Mouse (Mus musculus) liver, embryonic 11.5 days (tissue): ENCODE data around the gene Zscan10. TPM values are rescaled to one million over a fixed set of nuclear protein-coding genes. Genes with fewer than 3 reads are reported as not detected.

Experiments
- ATAC-seq: fragments of 200-750 bp; cut with Nextera tagmentation; replicated peaks from 2 replicates; pipeline ENCODE4 v1.8.0; 2017; ENCODE audit warnings: moderate number of reproducible peaks, mild to moderate bottlenecking, moderate TSS enrichment, moderate library complexity; ENCODE audit not compliant: low FRiP score
- DNase-seq: peaks from one replicate; pipeline ENCODE4 v3.0.0-alpha.2; 2017; ENCODE audit warnings: low spot score
- H3K27ac ChIP-seq: fragments of 300-500 bp; sonication (generic); 2 replicates; pipeline ENCODE4 v1.5.1; 2014; ENCODE audit warnings: mild to moderate bottlenecking, low read depth, low read length, control low read depth
- H3K27me3 ChIP-seq: fragments of 300-500 bp; sonication (generic); replicated peaks from 2 replicates; pipeline ENCODE4 v1.6.1; 2014; ENCODE audit warnings: low read length, mixed read lengths; ENCODE audit not compliant: control insufficient read depth, insufficient read depth
- H3K36me3 ChIP-seq: fragments of 300-500 bp; sonication (generic); 2 replicates; pipeline ENCODE4 v1.6.1; 2014; ENCODE audit warnings: mild to moderate bottlenecking, low read length, moderate library complexity, mixed read lengths; ENCODE audit not compliant: control insufficient read depth, insufficient read depth
- H3K4me1 ChIP-seq: fragments of 300-500 bp; sonication (generic); replicated peaks from 2 replicates; pipeline ENCODE4 v1.6.1; 2014; ENCODE audit warnings: low read length, mixed read lengths; ENCODE audit not compliant: control insufficient read depth, insufficient read depth
- H3K4me2 ChIP-seq: fragments of 300-500 bp; sonication (generic); 2 replicates; pipeline ENCODE4 v1.6.1; 2014; ENCODE audit warnings: mild to moderate bottlenecking, control low read depth, moderate library complexity
- H3K4me3 ChIP-seq: fragments of 300-500 bp; sonication (generic); 2 replicates; pipeline ENCODE4 v1.5.1; 2014; ENCODE audit warnings: low read depth, low read length, control low read depth
- H3K9ac ChIP-seq: fragments of 300-500 bp; sonication (generic); 2 replicates; pipeline ENCODE4 v1.6.1; 2014; ENCODE audit warnings: low read depth, low read length, control low read depth
- H3K9me3 ChIP-seq: fragments of 300-500 bp; sonication (generic); 2 replicates; pipeline ENCODE4 v1.6.1; 2016; ENCODE audit warnings: low read length, inconsistent platforms, mixed read lengths; ENCODE audit not compliant: control insufficient read depth
- WGBS: fragments of 180-500 bp; shearing (Covaris S2); extraction: QIAGEN DNeasy Blood & Tissue Kit; methylation state at CpG from one replicate; pipeline ENCODE4 v1.1.7; 2014; 5-methylcytosine and 5-hydroxymethylcytosine counted together
- polyA plus RNA-seq: library from polyadenylated mRNA; unstranded; fragments of >200 nt; fragmentation: Nextera tagmentation; extraction: Ambion mirVana; gene quantifications from 2 replicates; pipeline ENCODE4 v1.2.1, GENCODE M21; 2014

Gene Zscan10
- polyA plus RNA-seq = 0.12 and 0.25 TPM in 2 replicates

GRCm38 (mm10) chr17:23600641-23601622, at the start of gene Zscan10:
Gene Zscan10 (plus strand): TSS chr17:23600856.
- no peak for DNase-seq
- Histone ChIP-seq H3K9me3 (no peaks in the 10 kb centered on the region), H3K4me2 (peak within 1 kb of the TSS; percentile 82), H3K4me1 (peaks cover 12% of the 10 kb centered on the region), H3K4me3 (peak within 1 kb of the TSS; percentile 60), H3K36me3 (no peaks in the 10 kb centered on the region), H3K9ac (no peak within 1 kb of the TSS), H3K27me3 (no peaks in the 10 kb centered on the region), H3K27ac (no peak within 1 kb of the TSS)
- 65% methylated on average over 15 of the region's 15 CpGs for WGBS
- no peak for ATAC-seq

- peak overlapping the region; percentile 64 for H3K4me3 ChIP-seq
- H3K27ac ChIP-seq = peak overlapping the region; percentile 23; the same call in 1 of the 2 replicates
- H3K36me3 ChIP-seq = no peaks in the 10 kb centered on the region
- no peaks in the 10 kb centered on the region for H3K9me3 ChIP-seq
- WGBS = under 1% methylated on average over 15 of the region's 15 CpGs
- DNase-seq = peak; percentile 63
- peaks cover 8% of the 10 kb centered on the region; the same call in 1 of the 2 replicates for H3K4me1 ChIP-seq
- H3K9ac ChIP-seq = peak overlapping the region; percentile 60
- ATAC-seq = 0 out of 2 replicates have a peak, but pooled peaks have one; percentile 5
- H3K4me2 ChIP-seq = peak overlapping the region; percentile 96
- no peaks in the 10 kb centered on the region for H3K27me3 ChIP-seq
These were observed 49.8 kb upstream of the Zscan10 start for GRCm38 (mm10) chr17:23550856-23551255.

- DNase-seq (no peak), ATAC-seq (no peak)
- H3K4me2 ChIP-seq = peak overlapping the region; percentile 96
- H3K36me3 ChIP-seq = no peaks in the 10 kb centered on the region
- H3K9ac ChIP-seq = no peak overlapping the region
- H3K9me3 ChIP-seq = no peaks in the 10 kb centered on the region
- H3K4me1 ChIP-seq = peaks cover 8% of the 10 kb centered on the region; the same call in 1 of the 2 replicates
- no peaks in the 10 kb centered on the region for H3K27me3 ChIP-seq
- H3K27ac ChIP-seq = no peak overlapping the region
- H3K4me3 ChIP-seq = peak overlapping the region; percentile 64
These were observed 49.2 kb upstream of the Zscan10 start for GRCm38 (mm10) chr17:23551416-23551815.

- WGBS = 54% methylated on average over 5 of the region's 5 CpGs
- DNase-seq = no peak
- H3K27me3 ChIP-seq = no peaks in the 10 kb centered on the region
- H3K4me1 ChIP-seq = peaks cover 8% of the 10 kb centered on the region; the same call in 1 of the 2 replicates
- H3K9ac ChIP-seq = no peak overlapping the region
- H3K4me3 ChIP-seq = no peak overlapping the region
- no peaks in the 10 kb centered on the region for H3K36me3 ChIP-seq
- H3K4me2 ChIP-seq = no peak overlapping the region; the same call in 1 of the 2 replicates
- ATAC-seq = no peak
- H3K27ac ChIP-seq = no peak overlapping the region
- no peaks in the 10 kb centered on the region for H3K9me3 ChIP-seq
These were observed 48.7 kb upstream of the Zscan10 start for GRCm38 (mm10) chr17:23551963-23552362.

- Histone ChIP-seq H3K27ac (no peak overlapping the region), H3K27me3 (no peaks in the 10 kb centered on the region), H3K4me1 (peaks cover 8% of the 10 kb centered on the region; the same call in 1 of the 2 replicates), H3K4me3 (no peak overlapping the region), H3K36me3 (peaks cover 4% of the 10 kb centered on the region; the same call in 1 of the 2 replicates), H3K9ac (no peak overlapping the region), H3K4me2 (no peak overlapping the region), H3K9me3 (no peaks in the 10 kb centered on the region)
- WGBS = 83% methylated on average over 8 of the region's 8 CpGs
- no peak for DNase-seq
- no peak for ATAC-seq
These were observed 47.6 kb upstream of the Zscan10 start for GRCm38 (mm10) chr17:23552896-23553633.

- Histone ChIP-seq H3K9me3 (no peaks in the 10 kb centered on the region), H3K27ac (no peak overlapping the region), H3K4me1 (peaks cover 8% of the 10 kb centered on the region; the same call in 1 of the 2 replicates), H3K4me2 (no peak overlapping the region), H3K36me3 (peaks cover 6% of the 10 kb centered on the region; the same call in 1 of the 2 replicates), H3K27me3 (no peaks in the 10 kb centered on the region), H3K4me3 (no peak overlapping the region), H3K9ac (no peak overlapping the region)
- DNase-seq = no peak
- ATAC-seq = no peak
- WGBS = 70% methylated on average over 1 of the region's 1 CpGs
These were observed 47.0 kb upstream of the Zscan10 start for GRCm38 (mm10) chr17:23553634-23554120.

- H3K9me3 ChIP-seq = no peaks in the 10 kb centered on the region
- H3K27me3 ChIP-seq = no peaks in the 10 kb centered on the region
- no peak overlapping the region for H3K9ac ChIP-seq
- H3K4me2 ChIP-seq = no peak overlapping the region
- no peak overlapping the region for H3K27ac ChIP-seq
- no peak overlapping the region for H3K4me3 ChIP-seq
- peaks cover 8% of the 10 kb centered on the region; the same call in 1 of the 2 replicates for H3K4me1 ChIP-seq
- DNase-seq (no peak), ATAC-seq (no peak)
- peaks cover 6% of the 10 kb centered on the region; the same call in 1 of the 2 replicates for H3K36me3 ChIP-seq
These were observed 46.3 kb upstream of the Zscan10 start for GRCm38 (mm10) chr17:23554321-23554720.

- Histone ChIP-seq H3K27me3 (no peaks in the 10 kb centered on the region), H3K4me2 (no peak overlapping the region), H3K36me3 (peaks cover 6% of the 10 kb centered on the region; the same call in 1 of the 2 replicates), H3K27ac (no peak overlapping the region), H3K9me3 (no peaks in the 10 kb centered on the region), H3K4me1 (peaks cover 8% of the 10 kb centered on the region; the same call in 1 of the 2 replicates), H3K9ac (no peak overlapping the region), H3K4me3 (no peak overlapping the region)
- WGBS = 82% methylated on average over 7 of the region's 7 CpGs
- DNase-seq (no peak), ATAC-seq (no peak)
These were observed 45.3 kb upstream of the Zscan10 start for GRCm38 (mm10) chr17:23555243-23555916.
